12 mouse cellular contexts compared by ENCODE assay signal in genomic region chr3:91344618-91345017, GRCm38 (mm10).
"Had no signal": no experiment of that assay in that cellular context is flagged by ENCODE, and none has a peak within 500 bp of the region (broad histone marks: within the 10 kb centered on the region; RNA-seq: fewer than 3 reads in every experiment).

No protein-coding gene starts in this region.

- DNase-seq: retina, postnatal 1 day; right cerebral cortex, adult 18-20 months; right cerebral cortex, postnatal 14 days; right cerebral cortex, postnatal 25 days; right cerebral cortex, postnatal 4 days; spleen, adult 18-20 months; thymus, adult 18-20 months; thymus, adult 2 months; thymus, postnatal 14 days; thymus, postnatal 25 days; thymus, postnatal 36 days; thymus, postnatal 4 days had no signal
